Mouse (Mus musculus): ENCODE results near the gene Gm11146. TPM values are rescaled to one million over a fixed set of nuclear protein-coding genes. Genes with fewer than 3 reads are reported as not detected.

Gene Gm11146
- polyA plus RNA-seq, 1 experiment from 2014 or later: not detected

GRCm38 (mm10) chr16:77602581-77602980 is 687 bp upstream of the Gm11146 start:
- H3K36me3 ChIP-seq (ENCODE audit: poor library complexity, severe bottlenecking): peaks cover 11% of the 10 kb centered on the region
- H3K9ac ChIP-seq: no peak overlapping the region
- 0 out of 2 replicates have a peak, but pooled peaks cover 4% of the 10 kb centered on the region for H3K4me1 ChIP-seq
- no peak overlapping the region for H3K4me2 ChIP-seq
- H3K27ac ChIP-seq: no peak overlapping the region
- no peak overlapping the region for H3K4me3 ChIP-seq
- H3K9me3 ChIP-seq (replicated peaks): no peaks in the 10 kb centered on the region
- no peaks in the 10 kb centered on the region for H3K27me3 ChIP-seq
- no peak for ATAC-seq
- WGBS: 77% methylated on average over 2 of the region's 2 CpGs

GRCm38 (mm10) chr16:77598787-77599186 is 3.1 kb downstream of the Gm11146 start:
- Histone ChIP-seq H3K36me3 (ENCODE audit: poor library complexity, severe bottlenecking) (peaks cover 11% of the 10 kb centered on the region), H3K9me3 (replicated peaks) (no peaks in the 10 kb centered on the region), H3K4me3 (no peak overlapping the region), H3K27me3 (no peaks in the 10 kb centered on the region), H3K27ac (no peak overlapping the region), H3K4me1 (peaks cover 13% of the 10 kb centered on the region), H3K4me2 (peak overlapping the region; percentile 22; the same call in 1 of the 2 replicates), H3K9ac (no peak overlapping the region)
- 75% methylated on average over 8 of the region's 8 CpGs for WGBS
- ATAC-seq: no peak

DNA sequence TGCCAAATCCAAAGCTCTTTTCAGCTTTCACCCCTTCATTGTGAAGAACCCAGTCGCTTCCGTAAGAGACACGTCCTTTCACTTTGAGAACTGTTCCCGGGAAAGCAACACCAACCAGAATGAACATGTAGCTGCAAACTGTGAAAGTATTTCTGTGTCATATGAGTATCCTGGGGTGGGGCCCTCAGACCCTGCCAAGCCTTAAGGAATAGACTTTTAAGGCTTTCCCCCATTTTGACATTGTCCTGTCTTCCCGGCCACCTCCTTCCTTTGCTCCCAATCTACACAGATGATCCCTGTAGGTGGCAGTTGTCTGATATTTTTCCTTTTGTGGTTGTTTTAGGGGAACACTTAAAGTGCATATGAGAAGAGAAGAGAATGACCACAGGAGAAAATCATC is 5.3 kb downstream of the Gm11146 start:
- WGBS: 32% methylated on average over 5 of the region's 5 CpGs
- ATAC-seq: no peak
- no peaks in the 10 kb centered on the region for H3K9me3 ChIP-seq (replicated peaks)
- H3K27ac ChIP-seq: peak overlapping the region; percentile 68
- peak overlapping the region; percentile 56 for H3K4me2 ChIP-seq
- peaks cover 11% of the 10 kb centered on the region for H3K36me3 ChIP-seq (ENCODE audit: poor library complexity, severe bottlenecking)
- H3K9ac ChIP-seq: peak overlapping the region; percentile 61
- H3K4me1 ChIP-seq: peaks cover 28% of the 10 kb centered on the region
- peak overlapping the region; percentile 33 for H3K4me3 ChIP-seq
- H3K27me3 ChIP-seq: no peaks in the 10 kb centered on the region

DNA sequence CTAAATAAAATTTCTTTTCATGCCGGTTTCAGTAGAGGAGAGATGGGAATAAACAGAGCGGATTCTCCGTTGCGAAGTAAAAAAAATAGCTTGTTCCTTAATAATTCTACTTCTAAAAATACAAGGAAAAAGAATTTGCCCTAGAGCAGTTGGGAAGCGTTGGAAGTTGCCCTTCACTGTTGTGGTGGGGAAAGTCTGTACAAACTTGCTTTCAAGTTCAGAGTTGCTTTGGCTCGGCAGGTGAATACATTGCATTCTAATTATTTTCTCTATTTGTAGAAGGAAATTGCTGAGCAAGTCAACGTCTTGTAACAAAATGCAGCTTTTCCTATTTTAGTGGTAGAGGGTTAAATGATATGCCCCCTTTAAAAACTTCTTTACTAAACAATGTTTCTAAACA is 6.2 kb downstream of the Gm11146 start:
- WGBS: 62% methylated on average over 7 of the region's 7 CpGs

DNA sequence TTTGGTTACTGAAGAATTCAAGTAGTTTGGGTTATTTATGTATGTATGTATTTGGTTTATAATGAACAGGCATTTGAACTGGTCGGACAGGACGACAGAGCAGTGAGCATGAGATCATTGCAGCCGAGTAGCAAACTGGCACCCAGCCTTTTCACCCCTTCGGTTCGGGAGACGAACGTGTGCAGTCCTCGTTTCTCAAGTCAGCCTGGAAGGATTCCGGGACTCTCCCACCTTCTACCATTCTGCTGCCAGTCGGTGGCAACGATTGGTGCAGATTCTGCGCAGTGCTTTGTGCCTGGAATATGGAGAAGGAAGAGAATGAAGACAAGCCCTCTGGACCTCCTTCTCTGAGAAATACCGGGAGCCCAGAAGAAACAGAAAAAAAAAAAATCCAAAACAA is 7.3 kb downstream of the Gm11146 start:
- Histone ChIP-seq H3K9me3 (replicated peaks) (no peaks in the 10 kb centered on the region), H3K27me3 (no peaks in the 10 kb centered on the region), H3K4me1 (peaks cover 27% of the 10 kb centered on the region), H3K9ac (peak overlapping the region; percentile 67), H3K27ac (peak overlapping the region; percentile 88), H3K4me3 (peak overlapping the region; percentile 36), H3K4me2 (peak overlapping the region; percentile 56), H3K36me3 (ENCODE audit: poor library complexity, severe bottlenecking) (peaks cover 9% of the 10 kb centered on the region)
- peak; percentile 72 for ATAC-seq
- WGBS: 21% methylated on average over 13 of the region's 13 CpGs

More for the DNA sequence above, 6.2 kb downstream of the Gm11146 start:
- Histone ChIP-seq H3K27ac (peak overlapping the region; percentile 88), H3K4me3 (peak overlapping the region; percentile 36), H3K4me2 (peak overlapping the region; percentile 56), H3K9ac (peak overlapping the region; percentile 67), H3K9me3 (replicated peaks) (no peaks in the 10 kb centered on the region), H3K4me1 (peaks cover 27% of the 10 kb centered on the region), H3K27me3 (no peaks in the 10 kb centered on the region), H3K36me3 (ENCODE audit: poor library complexity, severe bottlenecking) (peaks cover 11% of the 10 kb centered on the region)
- no peak for ATAC-seq

DNA sequence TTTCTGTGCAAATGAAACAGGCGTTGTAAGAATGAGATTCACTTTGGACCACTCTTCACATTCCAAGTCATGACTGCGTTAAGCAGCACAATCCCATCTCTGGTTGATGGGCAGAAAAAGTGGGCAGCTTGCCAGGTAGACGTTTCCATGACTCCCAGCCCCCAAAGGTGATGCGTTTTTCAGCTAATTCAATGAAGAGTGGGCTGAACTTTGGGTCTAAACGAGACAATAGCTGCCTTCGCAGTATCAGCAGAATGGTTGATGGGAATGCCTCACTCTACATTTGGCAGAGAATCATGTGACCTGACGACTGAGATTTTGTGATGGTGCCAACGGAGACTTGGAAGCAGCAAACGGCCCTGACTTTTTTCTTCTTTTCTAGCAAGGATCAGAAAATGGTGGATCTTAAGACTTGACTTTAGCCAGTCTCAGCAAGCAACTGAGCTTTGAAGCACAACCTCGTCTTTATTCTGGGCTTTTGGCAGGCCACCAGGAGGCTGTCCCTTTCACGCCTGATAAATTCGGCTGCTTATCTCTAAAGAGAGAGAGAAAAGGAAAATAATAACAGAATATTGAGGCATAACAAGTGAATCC is 8.0 kb downstream of the Gm11146 start:
- Histone ChIP-seq H3K9ac (peak overlapping the region; percentile 38), H3K4me1 (peaks cover 27% of the 10 kb centered on the region), H3K4me2 (peak overlapping the region; percentile 56), H3K4me3 (peak overlapping the region; percentile 36), H3K27ac (peak overlapping the region; percentile 88), H3K9me3 (replicated peaks) (no peaks in the 10 kb centered on the region), H3K27me3 (no peaks in the 10 kb centered on the region), H3K36me3 (ENCODE audit: poor library complexity, severe bottlenecking) (peaks cover 3% of the 10 kb centered on the region; the same call in 1 of the 2 replicates)
- peak; percentile 86 for ATAC-seq
- 9% methylated on average over 12 of the region's 12 CpGs for WGBS

DNA sequence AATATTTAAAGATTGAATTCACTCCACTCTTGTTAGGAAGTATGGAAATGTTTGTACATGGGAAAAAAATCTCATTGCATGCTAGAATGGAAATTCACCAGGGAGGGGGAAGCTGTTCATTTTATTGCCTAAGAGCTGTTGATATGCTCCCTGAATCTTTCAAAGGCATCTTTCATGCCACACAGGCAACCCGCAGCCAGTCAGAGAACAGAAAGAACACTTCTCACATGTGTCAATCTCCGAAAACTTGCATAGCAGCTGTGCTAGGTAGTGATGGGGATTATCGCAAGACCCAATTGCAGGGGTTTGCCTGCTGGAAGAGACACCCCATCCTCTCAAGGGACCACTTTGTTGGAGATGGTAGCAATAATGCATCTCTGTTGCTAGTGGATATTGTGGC is 8.9 kb downstream of the Gm11146 start:
- H3K9ac ChIP-seq: no peak overlapping the region; the same call in 1 of the 2 replicates
- peaks cover 27% of the 10 kb centered on the region for H3K4me1 ChIP-seq
- peak; percentile 39; the same call in 1 of the 2 replicates for ATAC-seq
- 20% methylated on average over 3 of the region's 3 CpGs for WGBS
- no peaks in the 10 kb centered on the region for H3K27me3 ChIP-seq
- H3K36me3 ChIP-seq (ENCODE audit: poor library complexity, severe bottlenecking): no peaks in the 10 kb centered on the region
- H3K27ac ChIP-seq: peak overlapping the region; percentile 88
- H3K4me2 ChIP-seq: peak overlapping the region; percentile 56
- H3K9me3 ChIP-seq (replicated peaks): no peaks in the 10 kb centered on the region
- no peak overlapping the region for H3K4me3 ChIP-seq

DNA sequence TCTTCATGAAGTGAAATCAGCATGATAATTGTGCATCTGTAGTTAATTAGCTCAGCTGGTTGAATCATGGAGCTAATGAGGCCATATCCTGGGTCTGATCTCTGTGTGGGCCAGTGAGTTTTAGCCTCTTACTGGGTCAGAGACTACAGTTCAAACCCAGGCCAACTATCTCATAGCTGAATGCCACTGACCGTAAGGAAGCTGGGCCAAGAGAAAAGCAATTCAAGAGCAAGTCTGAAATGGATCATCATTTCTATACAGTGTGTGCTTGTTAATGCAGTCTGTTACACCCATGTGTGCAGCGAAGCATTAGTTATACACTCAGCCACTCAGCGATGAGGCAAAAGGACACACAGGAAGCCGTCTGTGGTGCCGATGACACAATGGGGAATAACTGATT is 28.9 kb downstream of the Gm11146 start:
- ATAC-seq: peak; percentile 85
- no peak overlapping the region for H3K9ac ChIP-seq
- no peak overlapping the region for H3K4me3 ChIP-seq
- H3K9me3 ChIP-seq (replicated peaks): no peaks in the 10 kb centered on the region
- H3K27ac ChIP-seq: peak overlapping the region; percentile 59
- H3K4me1 ChIP-seq: peaks cover 19% of the 10 kb centered on the region
- H3K27me3 ChIP-seq: no peaks in the 10 kb centered on the region
- H3K4me2 ChIP-seq: no peak overlapping the region
- 36% methylated on average over 5 of the region's 5 CpGs for WGBS
- H3K36me3 ChIP-seq (ENCODE audit: poor library complexity, severe bottlenecking): peaks cover 6% of the 10 kb centered on the region; the same call in 1 of the 2 replicates

DNA sequence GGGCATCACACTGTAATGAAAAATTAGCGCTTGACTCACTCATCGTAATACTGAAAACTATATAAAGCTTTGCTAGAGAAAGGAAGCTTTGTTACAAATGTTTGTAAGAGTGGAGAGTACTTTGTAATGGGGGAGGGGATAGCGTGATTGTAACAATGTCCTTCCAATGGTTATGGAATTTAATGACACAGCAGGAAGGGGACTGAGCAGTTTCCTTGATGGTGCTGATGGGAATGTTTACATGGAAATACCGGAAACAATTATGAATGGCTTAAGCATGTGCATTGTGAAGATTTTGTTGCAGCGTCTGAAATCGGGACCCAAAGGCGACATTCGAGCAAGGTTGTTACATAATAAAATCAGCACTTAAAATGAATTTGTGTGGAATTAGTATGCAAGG is 32.4 kb downstream of the Gm11146 start:
- Histone ChIP-seq H3K9ac (no peak overlapping the region), H3K4me3 (no peak overlapping the region), H3K27ac (no peak overlapping the region), H3K4me1 (peaks cover 19% of the 10 kb centered on the region), H3K27me3 (no peaks in the 10 kb centered on the region), H3K4me2 (no peak overlapping the region), H3K36me3 (ENCODE audit: poor library complexity, severe bottlenecking) (peaks cover 6% of the 10 kb centered on the region; the same call in 1 of the 2 replicates), H3K9me3 (replicated peaks) (no peaks in the 10 kb centered on the region)
- no peak for ATAC-seq
- 92% methylated on average over 8 of the region's 8 CpGs for WGBS

- Histone ChIP-seq H3K36me3 (ENCODE audit: poor library complexity, severe bottlenecking) (peaks cover 6% of the 10 kb centered on the region; the same call in 1 of the 2 replicates), H3K27me3 (no peaks in the 10 kb centered on the region), H3K4me2 (no peak overlapping the region), H3K9me3 (replicated peaks) (no peaks in the 10 kb centered on the region), H3K9ac (no peak overlapping the region), H3K4me3 (no peak overlapping the region), H3K4me1 (peaks cover 14% of the 10 kb centered on the region), H3K27ac (no peak overlapping the region)
- 89% methylated on average over 3 of the region's 3 CpGs for WGBS
- ATAC-seq: no peak
Observed at GRCm38 (mm10) chr16:77568384-77568783, 33.5 kb downstream of the Gm11146 start.

DNA sequence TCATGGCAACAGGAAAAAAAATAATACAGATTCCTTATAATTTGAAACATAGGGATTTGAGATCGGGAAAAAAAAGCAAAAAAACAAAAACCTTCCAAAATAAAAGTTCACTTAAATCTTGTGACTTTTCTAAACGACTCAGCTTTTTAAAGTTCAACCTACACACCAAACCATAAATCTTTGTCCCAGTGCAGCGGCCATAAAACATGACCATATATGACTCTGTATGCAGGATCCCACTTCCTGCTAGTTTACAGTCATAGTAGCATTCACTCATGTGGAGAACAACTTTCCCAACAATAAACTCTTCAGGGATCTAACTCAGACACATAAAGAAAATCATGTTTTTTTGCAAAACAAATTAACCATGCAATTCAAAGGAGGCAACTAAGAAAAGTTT is 39.0 kb downstream of the Gm11146 start:
- H3K4me3 ChIP-seq: no peak overlapping the region
- no peaks in the 10 kb centered on the region for H3K27me3 ChIP-seq
- no peak overlapping the region for H3K27ac ChIP-seq
- no peak overlapping the region for H3K9ac ChIP-seq
- H3K9me3 ChIP-seq (replicated peaks): no peaks in the 10 kb centered on the region
- 95% methylated on average over 3 of the region's 3 CpGs for WGBS
- H3K36me3 ChIP-seq (ENCODE audit: poor library complexity, severe bottlenecking): 0 out of 2 replicates have a peak, but pooled peaks cover 2% of the 10 kb centered on the region
- no peak overlapping the region for H3K4me2 ChIP-seq
- no peak for ATAC-seq
- H3K4me1 ChIP-seq: no peaks in the 10 kb centered on the region

- Histone ChIP-seq H3K9ac (no peak overlapping the region), H3K9me3 (replicated peaks) (no peaks in the 10 kb centered on the region), H3K27me3 (no peaks in the 10 kb centered on the region), H3K36me3 (ENCODE audit: poor library complexity, severe bottlenecking) (0 out of 2 replicates have a peak, but pooled peaks cover 9% of the 10 kb centered on the region), H3K27ac (no peak overlapping the region), H3K4me3 (no peak overlapping the region), H3K4me1 (no peaks in the 10 kb centered on the region), H3K4me2 (no peak overlapping the region)
- 85% methylated on average over 10 of the region's 10 CpGs for WGBS
- no peak for ATAC-seq
Observed at GRCm38 (mm10) chr16:77556446-77557105, 45.3 kb downstream of the Gm11146 start.
